In genomic region chr5:128953278-128954070, GRCm38 (mm10) we compare ENCODE assay signal across 9 mouse cellular contexts. TPM values are rescaled to one million over a fixed set of nuclear protein-coding genes. Genes with fewer than 3 reads are reported as not detected.
DNase-seq lines count a peak whose midpoint lies in the region; ATAC-seq and TF ChIP-seq lines count a peak whose summit lies in the region.
"Had no signal": no experiment of that assay in that cellular context is flagged by ENCODE, and none has a peak within 500 bp of the region (broad histone marks: within the 10 kb centered on the region; RNA-seq: fewer than 3 reads in every experiment).

Rimbp2 (minus strand) TSS chr5:128953486.

- H3K36me3 ChIP-seq in G1E (replicated peaks): no peaks in the 10 kb centered on the region

- peak within 1 kb of the TSS; percentile 8; the same call in 1 of the 2 replicates for H3K4me3 ChIP-seq in G1E (ENCODE audit: low read depth, low read length)

- no peak for ATAC-seq in G1E (ENCODE audit: extremely low read depth, insufficient number of reproducible peaks, low FRiP score, poor library complexity, severe bottlenecking)
- peak; percentile 54 for ATAC-seq in frontal cortex, adult (ENCODE audit: low TSS enrichment)
- no peak for ATAC-seq in megakaryocyte progenitor cell, adult 5-6 weeks (replicated peaks; ENCODE audit: poor library complexity)

- no peaks in the 10 kb centered on the region for H3K27me3 ChIP-seq in G1E (ENCODE audit: insufficient read depth, low read length)

- TF ChIP-seq CTCF in G1E (IDR thresholded peaks at IDR 0.05; ENCODE audit: low read depth, low read length): no peak

- peak; percentile 4 for DNase-seq in cerebellum, adult 18-20 months
- DNase-seq in cerebellum, adult 11 months: no peak
- no peak for DNase-seq in G1E (ENCODE audit: low spot score)
- DNase-seq in left cerebral cortex, adult 11 months (ENCODE audit: low spot score): peak; percentile 45
- DNase-seq in neural tube, embryonic 10.5 days (ENCODE audit: extremely low spot score, low spot score): peak; percentile 68
- DNase-seq in ovary, postnatal 36 days (ENCODE audit: low spot score): no peak

- peaks cover 68% of the 10 kb centered on the region for H3K9me3 ChIP-seq in G1E (replicated peaks)

- H3K4me1 ChIP-seq in G1E (ENCODE audit: insufficient read depth, low read depth, low read length): no peaks in the 10 kb centered on the region

RNA-seq across cellular contexts. Expression of gene Rimbp2, which starts in this region (rescaled TPM):
- not detected in 2 replicates for total RNA-seq in G1E (2014; fragmentation: Nextera tagmentation)
- 0.06 TPM in 1 of 2 replicates, not detected in the other for total RNA-seq in G1E (2017)
- not detected in 2 replicates for polyA plus RNA-seq in G1E (2012)
- not detected in 2 replicates for total RNA-seq in megakaryocyte progenitor cell, adult 5-6 weeks (2015)
- total RNA-seq in megakaryocyte progenitor cell, adult 5-6 weeks (2017): not detected in 2 replicates
- polyA plus RNA-seq: C2C12 had no signal

Comparison
In these comparisons a context has a peak if more than half of its experiments do, and no peak if none do; other contexts are left out.
1. DNase-seq: peak in cerebellum, adult 18-20 months (2 of 2), left cerebral cortex, adult 11 months (single experiment) and neural tube, embryonic 10.5 days (single experiment); none in cerebellum, adult 11 months (single experiment), G1E (single experiment) and ovary, postnatal 36 days (single experiment).